Mouse (Mus musculus): ENCODE measurements around the gene Olfr1226. TPM values are rescaled to one million over a fixed set of nuclear protein-coding genes. Genes with fewer than 3 reads are reported as not detected.

Olfr1226 gene
- not detected in 2 replicates for total RNA-seq (2023)

DNA sequence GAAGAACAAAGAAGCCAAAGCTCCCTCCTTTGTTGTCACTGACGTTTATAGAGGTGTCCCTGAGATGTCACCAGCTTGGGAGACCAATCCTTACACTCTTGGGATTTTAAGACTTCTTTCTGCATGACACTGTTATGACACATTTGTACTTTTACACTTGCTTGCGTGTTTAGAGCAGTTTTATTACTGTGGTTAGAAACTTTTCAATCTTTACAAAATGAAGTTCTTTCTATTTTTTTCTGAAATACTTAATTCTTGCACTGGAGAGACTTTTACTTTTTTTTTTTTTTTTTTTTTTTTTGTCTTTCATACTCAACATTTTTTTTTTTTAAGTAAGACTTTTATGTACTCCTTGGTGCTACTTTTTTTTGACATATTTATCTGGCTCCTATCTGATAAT is at the start of gene Olfr1226:
Olfr1226 (minus strand) TSS at position 101 of the 400 bp plus-strand sequence.

DNA sequence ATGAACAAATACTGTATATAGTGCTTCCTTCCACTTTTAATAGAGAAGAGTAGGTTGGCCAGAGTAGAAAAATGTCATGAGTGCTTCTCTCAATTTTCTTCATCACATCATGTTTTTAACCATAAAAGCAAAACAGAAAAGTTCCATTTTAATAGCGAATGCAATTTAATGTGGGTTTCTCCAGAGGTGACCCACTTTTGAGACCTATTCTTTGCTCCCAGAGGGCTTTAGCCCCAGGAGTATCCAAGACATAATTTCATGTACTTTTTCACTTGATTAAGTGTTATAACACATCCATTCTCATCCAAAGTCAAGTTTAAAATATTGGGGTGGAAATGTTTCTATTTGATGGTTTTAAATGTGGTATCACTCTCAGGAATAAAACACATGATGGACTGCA is 25.3 kb downstream of the Olfr1226 start, which contains the start of gene Olfr1225:
Olfr1225 (minus strand) TSS at position 101 of the 400 bp plus-strand sequence.

DNA sequence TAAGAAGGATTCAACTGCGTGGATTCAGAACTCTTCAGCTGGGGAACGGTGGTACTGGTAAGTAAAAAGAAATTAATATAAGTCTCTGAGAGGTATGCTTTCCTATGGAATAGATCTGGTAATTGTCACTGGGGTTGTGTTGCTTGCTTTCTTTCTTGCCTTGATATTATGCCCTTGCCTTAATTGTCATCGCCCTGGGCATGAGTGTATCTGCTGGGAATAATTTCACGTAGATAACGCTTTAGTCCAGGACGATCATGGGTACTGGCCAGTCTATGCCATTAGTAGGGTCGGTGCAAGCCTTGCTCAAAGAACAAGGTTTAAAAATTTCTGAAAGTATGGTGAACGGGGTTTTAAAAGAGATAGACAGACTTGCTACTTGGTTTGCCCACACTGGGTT is 35.9 kb downstream of the Olfr1226 start, which contains the start of gene Olfr1224-ps1:
Olfr1224-ps1 (minus strand) TSS at position 101 of the 400 bp plus-strand sequence.

DNA sequence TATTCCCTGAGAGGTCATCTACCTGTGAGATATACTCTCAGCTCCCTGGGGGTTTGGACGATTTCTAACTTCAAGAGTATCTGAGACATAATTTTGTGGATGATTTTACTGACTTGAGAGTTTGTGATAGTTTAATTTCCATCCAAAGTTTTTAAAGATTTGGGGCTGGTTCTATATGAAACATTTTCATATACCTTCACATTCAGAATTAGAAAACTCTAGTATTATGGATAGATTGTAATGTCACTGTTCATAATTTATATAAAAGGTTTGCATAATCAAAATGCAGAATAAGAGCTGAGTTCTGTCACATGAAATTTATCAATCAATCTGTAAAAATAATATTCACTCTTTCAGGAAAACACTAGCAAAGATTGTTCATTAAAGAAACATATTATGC is 48.4 kb downstream of the Olfr1226 start, which contains the start of gene Olfr1223:
Olfr1223 (minus strand) TSS at position 101 of the 400 bp plus-strand sequence.

Other genes with a start within 250 kb of the Olfr1226 start
- not detected in 2 replicates for gene Olfr1212, start 246.1 kb downstream of the Olfr1226 start, total RNA-seq (2023)
- gene Gm13762, start 219.8 kb downstream of the Olfr1226 start, total RNA-seq (2023): not detected in 2 replicates
- gene Olfr1214, start 207.4 kb downstream of the Olfr1226 start, total RNA-seq (2023): not detected in 2 replicates
- not detected in 2 replicates for gene Olfr1215, start 193.1 kb downstream of the Olfr1226 start, total RNA-seq (2023)
- not detected in 2 replicates for gene Olfr1216, start 181.7 kb downstream of the Olfr1226 start, total RNA-seq (2023)
- not detected in 2 replicates for gene Olfr1217, start 168.0 kb downstream of the Olfr1226 start, total RNA-seq (2023)
- not detected in 2 replicates for gene Olfr1218, start 138.9 kb downstream of the Olfr1226 start, total RNA-seq (2023)
- not detected in 2 replicates for gene Olfr1219, start 116.5 kb downstream of the Olfr1226 start, total RNA-seq (2023)
- gene Olfr1220, start 93.2 kb downstream of the Olfr1226 start, total RNA-seq (2023): not detected in 2 replicates
- not detected in 2 replicates for gene Olfr1221, start 82.8 kb downstream of the Olfr1226 start, total RNA-seq (2023)
- not detected in 2 replicates for gene Olfr1222, start 67.0 kb downstream of the Olfr1226 start, total RNA-seq (2023)
- gene Olfr1223, start 48.5 kb downstream of the Olfr1226 start, total RNA-seq (2023): not detected in 2 replicates
- gene Olfr1224-ps1, start 36.0 kb downstream of the Olfr1226 start, total RNA-seq (2023): not detected in 2 replicates
- not detected in 2 replicates for gene Olfr1225, start 25.4 kb downstream of the Olfr1226 start, total RNA-seq (2023)
- not detected in 2 replicates for gene Olfr1228, start 54.0 kb upstream of the Olfr1226 start, total RNA-seq (2023)
- gene Olfr1229, start 88.0 kb upstream of the Olfr1226 start, total RNA-seq (2023): not detected in 2 replicates
- gene Olfr1230, start 97.2 kb upstream of the Olfr1226 start, total RNA-seq (2023): not detected in 2 replicates
- gene Olfr1231, start 107.0 kb upstream of the Olfr1226 start, total RNA-seq (2023): not detected in 2 replicates
- gene Olfr1232, start 129.6 kb upstream of the Olfr1226 start, total RNA-seq (2023): not detected in 2 replicates
- not detected in 2 replicates for gene Olfr1233, start 142.3 kb upstream of the Olfr1226 start, total RNA-seq (2023)
- gene Olfr1234, start 164.8 kb upstream of the Olfr1226 start, total RNA-seq (2023): not detected in 2 replicates
- not detected in 2 replicates for gene Olfr1238, start 209.6 kb upstream of the Olfr1226 start, total RNA-seq (2023)
- gene Olfr1239, start 220.4 kb upstream of the Olfr1226 start, total RNA-seq (2023): not detected in 2 replicates
- gene Olfr1240, start 243.0 kb upstream of the Olfr1226 start, total RNA-seq (2023): not detected in 2 replicates

All from neutrophil, adult 65 days (primary cell).